25 mouse cellular contexts compared by ENCODE assay signal in the genomic region with DNA sequence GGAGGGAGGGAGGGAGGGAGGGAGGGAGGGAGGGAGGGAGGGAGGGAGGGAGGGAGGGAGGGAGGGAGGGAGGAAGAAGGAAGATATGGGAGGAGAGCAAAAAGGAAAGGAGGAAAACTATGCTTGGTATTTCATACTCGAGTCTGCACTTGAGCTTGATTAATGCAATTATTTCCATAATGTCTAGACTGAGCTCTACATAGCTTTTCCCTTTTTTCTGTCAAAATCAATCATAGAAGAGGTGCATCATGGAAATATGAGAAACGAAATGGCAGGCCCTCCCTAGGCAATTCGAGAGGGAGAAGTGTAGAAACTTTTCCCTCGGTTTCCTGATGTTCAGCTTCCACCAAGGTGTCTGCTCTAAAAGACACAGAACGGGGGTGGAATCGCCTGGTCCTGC.
DNase-seq lines count a peak whose midpoint lies in the region; ATAC-seq lines count a peak whose summit lies in the region.
"Had no signal": no experiment of that assay in that cellular context is flagged by ENCODE, and none has a peak within 500 bp of the region (broad histone marks: within the 10 kb centered on the region; RNA-seq: fewer than 3 reads in every experiment).

No protein-coding gene starts in this region.

- DNase-seq in embryonic facial prominence, embryonic 11.5 days (ENCODE audit: low spot score), result peak; percentile 33
- no peak for DNase-seq in embryonic facial prominence, embryonic 10.5 days (ENCODE audit: low spot score)
- DNase-seq in Muller cell, postnatal 12 days (ENCODE audit: inconsistent ontology term), result peak; percentile 86
- peak; percentile 12 for DNase-seq in embryonic facial prominence, embryonic 14.5 days (ENCODE audit: low spot score)
- no peak for DNase-seq in cerebellum, postnatal 4 days (ENCODE audit: low spot score in 2 of 2)
- DNase-seq: adrenal gland, postnatal 10 days; adrenal gland, postnatal 36 days; cerebellum, adult 18-20 months; cerebellum, adult 9-10 months; cerebellum, postnatal 25 days; embryo, embryonic 11 days; gastrocnemius, postnatal 25 days; heart, adult 18-20 months; heart, postnatal 10 days; heart, postnatal 36 days had no signal

- no peaks in the 10 kb centered on the region for H3K4me1 ChIP-seq in embryonic facial prominence, embryonic 11.5 days (ENCODE audit: control insufficient read depth, insufficient read depth, low read length)
- H3K4me1 ChIP-seq in embryonic facial prominence, embryonic 10.5 days, result peaks cover 3% of the 10 kb centered on the region; the same call in 1 of the 2 replicates
- no peaks in the 10 kb centered on the region for H3K4me1 ChIP-seq in embryonic facial prominence, embryonic 14.5 days (ENCODE audit: control insufficient read depth, insufficient read depth, low read length)
- H3K4me1 ChIP-seq in forebrain, embryonic 13.5 days, result 0 out of 2 replicates have a peak, but pooled peaks cover 6% of the 10 kb centered on the region
- H3K4me1 ChIP-seq: embryonic facial prominence, embryonic 15.5 days; heart, embryonic 12.5 days; heart, embryonic 15.5 days; hindbrain, embryonic 10.5 days; hindbrain, embryonic 13.5 days; intestine, embryonic 15.5 days had no signal

- no peak overlapping the region for H3K4me2 ChIP-seq in embryonic facial prominence, embryonic 11.5 days (ENCODE audit: low read depth, low read length)
- H3K4me2 ChIP-seq in embryonic facial prominence, embryonic 14.5 days (ENCODE audit: low read depth, low read length), result no peak overlapping the region
- no peak overlapping the region for H3K4me2 ChIP-seq in forebrain, embryonic 13.5 days
- H3K4me2 ChIP-seq: embryonic facial prominence, embryonic 15.5 days; forebrain, embryonic 15.5 days; heart, embryonic 12.5 days; heart, embryonic 15.5 days; hindbrain, embryonic 13.5 days; intestine, embryonic 15.5 days had no signal

- H3K27me3 ChIP-seq in embryonic facial prominence, embryonic 11.5 days (ENCODE audit: control insufficient read depth, insufficient read depth, low read length), result no peaks in the 10 kb centered on the region
- H3K27me3 ChIP-seq in embryonic facial prominence, embryonic 10.5 days (replicated peaks; ENCODE audit: low read depth, poor library complexity, severe bottlenecking), result no peaks in the 10 kb centered on the region
- no peaks in the 10 kb centered on the region for H3K27me3 ChIP-seq in embryonic facial prominence, embryonic 14.5 days (replicated peaks; ENCODE audit: control insufficient read depth, insufficient read depth, low read length)
- no peaks in the 10 kb centered on the region for H3K27me3 ChIP-seq in forebrain, embryonic 13.5 days
- H3K27me3 ChIP-seq: embryonic facial prominence, embryonic 15.5 days; forebrain, embryonic 15.5 days; heart, embryonic 12.5 days; heart, embryonic 15.5 days; hindbrain, embryonic 13.5 days; intestine, embryonic 15.5 days; Patski had no signal

- no peak overlapping the region for H3K27ac ChIP-seq in embryonic facial prominence, embryonic 11.5 days (replicated peaks; ENCODE audit: low read depth, low read length)
- H3K27ac ChIP-seq in embryonic facial prominence, embryonic 10.5 days (replicated peaks), result no peak overlapping the region
- no peak overlapping the region for H3K27ac ChIP-seq in embryonic facial prominence, embryonic 14.5 days (replicated peaks; ENCODE audit: low read depth, low read length)
- no peak overlapping the region for H3K27ac ChIP-seq in forebrain, embryonic 13.5 days
- H3K27ac ChIP-seq: embryonic facial prominence, embryonic 15.5 days; forebrain, embryonic 15.5 days; heart, embryonic 15.5 days; hindbrain, embryonic 10.5 days; hindbrain, embryonic 13.5 days; intestine, embryonic 15.5 days had no signal

- no peak for ATAC-seq in embryonic facial prominence, embryonic 11.5 days (replicated peaks; ENCODE audit: insufficient number of reproducible peaks, low FRiP score, low TSS enrichment, low read depth)
- ATAC-seq in embryonic facial prominence, embryonic 14.5 days (ENCODE audit: low read depth), result no peak
- no peak for ATAC-seq in forebrain, embryonic 13.5 days
- ATAC-seq: forebrain, embryonic 15.5 days; hindbrain, embryonic 16.5 days; intestine, embryonic 15.5 days; Patski had no signal

- 52% methylated on average over 6 of the region's 6 CpGs for WGBS in embryonic facial prominence, embryonic 11.5 days
- 62% methylated on average over 6 of the region's 6 CpGs for WGBS in embryonic facial prominence, embryonic 10.5 days
- WGBS in embryonic facial prominence, embryonic 14.5 days, result 39% methylated on average over 6 of the region's 6 CpGs
- WGBS in forebrain, embryonic 13.5 days, result 77% methylated on average over 6 of the region's 6 CpGs

- no peaks in the 10 kb centered on the region for H3K9me3 ChIP-seq in embryonic facial prominence, embryonic 11.5 days (replicated peaks; ENCODE audit: control insufficient read depth, low read length)
- no peaks in the 10 kb centered on the region for H3K9me3 ChIP-seq in embryonic facial prominence, embryonic 10.5 days
- no peaks in the 10 kb centered on the region for H3K9me3 ChIP-seq in embryonic facial prominence, embryonic 14.5 days (ENCODE audit: control insufficient read depth, low read length)
- H3K9me3 ChIP-seq in forebrain, embryonic 13.5 days (replicated peaks), result no peaks in the 10 kb centered on the region
- H3K9me3 ChIP-seq: embryonic facial prominence, embryonic 15.5 days; forebrain, embryonic 15.5 days; heart, embryonic 12.5 days; heart, embryonic 15.5 days; hindbrain, embryonic 10.5 days; hindbrain, embryonic 13.5 days; intestine, embryonic 15.5 days had no signal

- no peaks in the 10 kb centered on the region for H3K36me3 ChIP-seq in embryonic facial prominence, embryonic 11.5 days (replicated peaks; ENCODE audit: control insufficient read depth, insufficient read depth, low read depth, low read length)
- no peaks in the 10 kb centered on the region for H3K36me3 ChIP-seq in embryonic facial prominence, embryonic 10.5 days (replicated peaks)
- H3K36me3 ChIP-seq in embryonic facial prominence, embryonic 14.5 days (ENCODE audit: control insufficient read depth, insufficient read depth, low read length), result no peaks in the 10 kb centered on the region
- H3K36me3 ChIP-seq in forebrain, embryonic 13.5 days (ENCODE audit: poor library complexity, severe bottlenecking), result no peaks in the 10 kb centered on the region
- H3K36me3 ChIP-seq: embryonic facial prominence, embryonic 15.5 days; forebrain, embryonic 15.5 days; heart, embryonic 12.5 days; heart, embryonic 15.5 days; hindbrain, embryonic 10.5 days; hindbrain, embryonic 13.5 days; intestine, embryonic 15.5 days had no signal

- H3K4me3 ChIP-seq in embryonic facial prominence, embryonic 11.5 days (ENCODE audit: low read depth, low read length), result no peak overlapping the region
- H3K4me3 ChIP-seq in embryonic facial prominence, embryonic 10.5 days, result no peak overlapping the region
- H3K4me3 ChIP-seq in embryonic facial prominence, embryonic 14.5 days (ENCODE audit: low read depth, low read length), result no peak overlapping the region
- H3K4me3 ChIP-seq in forebrain, embryonic 13.5 days, result no peak overlapping the region
- H3K4me3 ChIP-seq: embryonic facial prominence, embryonic 15.5 days; forebrain, embryonic 15.5 days; heart, embryonic 12.5 days; heart, embryonic 15.5 days; hindbrain, embryonic 10.5 days; hindbrain, embryonic 13.5 days; intestine, embryonic 15.5 days had no signal

- H3K9ac ChIP-seq in embryonic facial prominence, embryonic 11.5 days (replicated peaks; ENCODE audit: low read length), result no peak overlapping the region
- H3K9ac ChIP-seq in embryonic facial prominence, embryonic 14.5 days (ENCODE audit: low read depth, low read length), result no peak overlapping the region
- no peak overlapping the region for H3K9ac ChIP-seq in forebrain, embryonic 13.5 days
- H3K9ac ChIP-seq: embryonic facial prominence, embryonic 15.5 days; forebrain, embryonic 15.5 days; heart, embryonic 12.5 days; heart, embryonic 15.5 days; hindbrain, embryonic 13.5 days; intestine, embryonic 15.5 days had no signal

Comparison
In these comparisons a context has a peak if more than half of its experiments do, and no peak if none do; other contexts are left out.
1. DNase-seq: peak in embryonic facial prominence, embryonic 11.5 days (single experiment), Muller cell, postnatal 12 days (single experiment) and embryonic facial prominence, embryonic 14.5 days (single experiment); none in embryonic facial prominence, embryonic 10.5 days (single experiment) and cerebellum, postnatal 4 days (0 of 2).